Mouse (Mus musculus) megakaryocyte, adult 5-6 weeks (primary cell): ENCODE results near the gene Bcap29. TPM values are rescaled to one million over a fixed set of nuclear protein-coding genes. Genes with fewer than 3 reads are reported as not detected.
"Not testable (repeated sequence)": the region's sequence is repeated elsewhere in the genome, so short reads cannot be mapped to it uniquely, and the experiment has no call there.

Experiments used
- ATAC-seq: 2 replicates; pipeline ENCODE4 v1.8.0; 2016; ENCODE audit warnings: mild to moderate bottlenecking, inconsistent platforms; ENCODE audit not compliant: poor library complexity, severe bottlenecking
- total RNA-seq, 2 experiments: library from RNA; stranded (forward) in 1 of 2; stranded (reverse) in 1 of 2; fragments of 153-499, 151-499 nt in 1 of 2; fragments of 221-1000, 200-1000 nt in 1 of 2; gene quantifications; 2 replicates each; pipeline versions ENCODE4 v1.2.3 to v1.2.4; 2015 to 2017

Bcap29 gene
- total RNA-seq, 2 experiments from 2014 or later: 9.9 to 38.8 TPM

DNA sequence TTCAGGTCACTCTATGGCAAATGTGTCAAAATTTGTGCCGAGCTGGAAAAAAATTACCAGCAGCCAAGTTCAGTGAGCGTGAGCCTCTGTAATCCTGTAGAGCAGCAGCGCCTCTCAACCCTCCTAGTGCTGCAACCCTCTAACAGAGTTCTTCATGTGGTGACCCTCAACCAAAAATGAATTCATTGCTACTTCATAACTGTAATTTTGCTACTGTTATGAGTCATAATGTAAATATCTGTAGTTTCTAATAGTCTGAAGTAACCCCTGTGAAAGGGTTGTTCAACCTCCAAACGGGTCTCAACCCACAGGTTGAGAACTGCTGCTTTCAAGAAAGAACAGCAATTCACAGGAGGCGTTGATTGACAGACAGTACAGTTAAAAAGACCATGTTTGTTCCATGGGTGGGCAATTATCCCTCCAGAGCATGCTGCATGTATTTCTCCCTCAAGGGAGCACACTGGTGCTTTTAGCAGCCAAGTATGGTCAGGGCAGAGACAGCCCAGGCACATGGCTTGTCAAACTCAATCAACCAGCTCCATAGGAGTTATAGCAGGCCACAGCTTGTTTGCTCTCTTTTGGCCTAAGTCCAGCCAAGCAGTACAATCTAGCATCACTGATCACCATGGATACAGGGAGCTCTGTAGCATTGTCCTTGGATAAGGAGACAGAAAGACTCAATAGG, 53.7 kb downstream of the Bcap29 start:
- no peak for ATAC-seq

- no peak for ATAC-seq
These were observed 55.6 kb downstream of the Bcap29 start for GRCm38 (mm10) chr12:31578691-31579476.

- ATAC-seq: no peak
These were observed 60.0 kb downstream of the Bcap29 start for GRCm38 (mm10) chr12:31574506-31574905.

DNA sequence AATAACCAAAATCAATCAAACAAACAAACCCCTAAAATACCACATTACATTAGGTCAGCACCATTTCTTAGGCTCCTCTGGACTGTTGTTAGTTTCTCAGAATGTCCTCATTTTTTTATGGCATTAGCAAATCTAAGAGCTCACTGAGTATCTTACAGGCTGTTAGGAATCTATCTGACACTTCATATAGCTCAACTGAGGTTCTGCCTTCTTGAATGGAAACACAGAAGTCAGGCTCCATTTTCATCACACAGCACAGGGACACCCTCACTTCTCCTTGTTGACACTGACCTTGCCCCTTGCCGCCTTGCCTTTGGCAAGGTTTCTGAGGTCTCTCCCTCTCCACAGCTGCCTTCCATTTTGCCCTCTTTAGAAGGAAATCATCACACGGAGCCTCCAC, 64.7 kb downstream of the Bcap29 start:
- no peak for ATAC-seq

GRCm38 (mm10) chr12:31568661-31569060, 65.8 kb downstream of the Bcap29 start:
- ATAC-seq: no peak

GRCm38 (mm10) chr12:31567535-31567934, 66.9 kb downstream of the Bcap29 start:
- not testable (repeated sequence) for ATAC-seq

GRCm38 (mm10) chr12:31560712-31561111, 73.7 kb downstream of the Bcap29 start:
- no peak for ATAC-seq

- no peak for ATAC-seq
These were observed 74.5 kb downstream of the Bcap29 start for GRCm38 (mm10) chr12:31560002-31560401.

- ATAC-seq: no peak
These were observed 80.1 kb downstream of the Bcap29 start for GRCm38 (mm10) chr12:31554371-31554770.

DNA sequence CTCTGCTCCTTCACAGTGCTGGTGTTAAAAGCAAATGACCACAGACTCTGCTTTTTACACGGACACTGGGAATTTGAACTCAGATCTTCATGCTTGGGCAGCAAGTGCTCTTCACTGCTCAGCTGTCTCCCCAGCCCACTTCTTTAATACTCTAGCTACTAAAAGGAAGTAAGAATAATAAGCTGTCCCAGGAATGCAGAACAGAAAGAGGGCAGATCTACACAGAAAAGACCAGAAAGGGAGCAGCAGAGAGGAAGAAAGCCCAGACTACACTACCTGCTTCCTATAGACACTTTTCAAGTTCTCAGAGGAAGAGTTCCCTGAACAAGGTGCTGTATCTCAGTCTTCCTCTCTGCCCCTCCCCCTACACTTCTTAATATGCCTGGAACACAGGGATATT, 83.2 kb downstream of the Bcap29 start:
- ATAC-seq: peak; percentile 86

GRCm38 (mm10) chr12:31546061-31546460, 88.4 kb downstream of the Bcap29 start:
- no peak for ATAC-seq

DNA sequence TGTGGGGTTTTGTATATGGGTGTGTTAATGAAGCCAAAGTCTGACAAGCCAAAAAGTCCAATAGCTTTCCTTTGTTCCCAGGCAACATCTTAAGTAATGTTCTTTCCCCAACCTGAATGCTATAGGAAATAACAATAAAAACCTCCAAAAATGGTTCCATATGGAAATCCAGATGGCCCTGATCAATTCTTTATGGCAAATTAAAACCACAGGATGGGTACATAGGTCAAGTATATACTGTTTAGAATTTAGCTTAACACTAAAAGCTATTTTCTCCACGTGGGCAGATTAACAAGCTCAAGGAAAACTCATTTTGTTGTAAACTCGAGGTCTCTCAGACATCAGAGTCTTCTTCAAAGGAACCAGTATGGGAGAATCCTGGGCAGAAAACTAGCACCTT, 89.2 kb downstream of the Bcap29 start:
- ATAC-seq: no peak

DNA sequence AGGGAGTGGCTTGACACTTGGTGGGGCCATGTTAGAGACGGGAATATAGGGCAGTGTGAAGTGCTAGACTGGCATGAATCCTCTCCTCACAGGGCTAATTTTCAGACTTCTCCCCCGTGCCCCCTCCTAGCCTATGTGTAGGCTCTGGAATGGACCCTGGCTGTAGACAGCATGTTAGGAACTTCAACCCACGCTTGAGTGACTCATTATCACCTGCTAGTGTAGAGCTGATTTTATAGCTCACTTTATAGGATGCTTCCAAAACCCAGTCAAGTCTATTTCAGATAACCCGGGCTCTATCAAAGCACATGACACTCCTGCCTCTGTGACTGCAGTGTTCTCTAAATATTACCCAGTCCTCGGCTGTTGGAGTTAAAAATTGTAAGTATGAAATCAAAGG, 92.9 kb downstream of the Bcap29 start:
- no peak for ATAC-seq

Other genes with a start within 250 kb of the Bcap29 start
- gene Slc26a3, start 243.8 kb downstream of the Bcap29 start, total RNA-seq (2015): 0.27 and 0.43 TPM in 2 replicates
- 0.28 and 2.3 TPM in 2 replicates for gene Slc26a3, start 243.8 kb downstream of the Bcap29 start, total RNA-seq (2017)
- gene Cbll1, start 135.0 kb downstream of the Bcap29 start, total RNA-seq (2015): 33.2 and 48.0 TPM in 2 replicates
- gene Cbll1, start 135.0 kb downstream of the Bcap29 start, total RNA-seq (2017): 4.9 and 6.3 TPM in 2 replicates
- gene Slc26a4, start 74.7 kb downstream of the Bcap29 start, total RNA-seq (2015): not detected in 2 replicates
- gene Slc26a4, start 74.7 kb downstream of the Bcap29 start, total RNA-seq (2017): not detected in 2 replicates
- gene Dus4l, start 20.2 kb upstream of the Bcap29 start, total RNA-seq (2015): 2.9 and 3.9 TPM in 2 replicates
- 3.0 and 7.7 TPM in 2 replicates for gene Dus4l, start 20.2 kb upstream of the Bcap29 start, total RNA-seq (2017)
- 56.3 and 70.0 TPM in 2 replicates for gene Cog5, start 20.2 kb upstream of the Bcap29 start, total RNA-seq (2015)
- 48.5 and 62.4 TPM in 2 replicates for gene Cog5, start 20.2 kb upstream of the Bcap29 start, total RNA-seq (2017)
- not detected in 2 replicates for gene Gpr22, start 79.3 kb upstream of the Bcap29 start, total RNA-seq (2015)
- 0.26 TPM in 1 of 2 replicates, not detected in the other for gene Gpr22, start 79.3 kb upstream of the Bcap29 start, total RNA-seq (2017)